Mouse (Mus musculus) gastrocnemius, adult 18-20 months (tissue): ENCODE measurements at regions not wholly inside any gene's neighbourhood (a gene's known extent, or its start where the extent isn't known, plus 50 kb on each side); places are given as distances from the start of the nearest gene placed in this dataset.
A peak's percentile ranks its signal among the peaks of the same experiment; 100 is the strongest.

ENCODE experiments used
- DNase-seq: peaks from one replicate; pipeline ENCODE4 v3.0.0; 2021; ENCODE audit warnings: low spot score

- DNase-seq, result no peak
Observed at GRCm38 (mm10) chr12:14088960-14089359, 62.9 kb downstream of the Fam84a start.

GRCm38 (mm10) chr12:14082771-14083170 lies 69.1 kb downstream of the Fam84a start:
- DNase-seq, result no peak

- no peak for DNase-seq
Observed at GRCm38 (mm10) chr12:14079892-14080291, 72.0 kb downstream of the Fam84a start.

GRCm38 (mm10) chr12:14069049-14069448 lies 82.8 kb downstream of the Fam84a start:
- DNase-seq, result peak; percentile 1

GRCm38 (mm10) chr12:14065401-14065800 lies 86.5 kb downstream of the Fam84a start:
- DNase-seq, result no peak

GRCm38 (mm10) chr12:14063276-14063675 lies 88.6 kb downstream of the Fam84a start:
- no peak for DNase-seq

GRCm38 (mm10) chr12:14056116-14056515 lies 95.7 kb downstream of the Fam84a start:
- DNase-seq, result no peak

GRCm38 (mm10) chr12:14032363-14032762 lies 119.5 kb downstream of the Fam84a start:
- no peak for DNase-seq

- DNase-seq, result no peak
Observed at GRCm38 (mm10) chr12:14015271-14015670, 136.6 kb downstream of the Fam84a start.

GRCm38 (mm10) chr12:14005991-14006390 lies 145.9 kb downstream of the Fam84a start:
- DNase-seq, result no peak

GRCm38 (mm10) chr12:14001672-14002071 lies 150.2 kb downstream of the Fam84a start:
- DNase-seq, result no peak

GRCm38 (mm10) chr12:13984396-13984776 lies 167.5 kb downstream of the Fam84a start:
- DNase-seq, result no peak

GRCm38 (mm10) chr12:13983631-13984395 lies 168.0 kb downstream of the Fam84a start:
- no peak for DNase-seq

GRCm38 (mm10) chr12:13964537-13964936 lies 187.3 kb downstream of the Fam84a start:
- DNase-seq, result no peak

GRCm38 (mm10) chr12:13939494-13939893 lies 212.4 kb downstream of the Fam84a start:
- no peak for DNase-seq

GRCm38 (mm10) chr12:13921066-13921465 lies 230.8 kb downstream of the Fam84a start:
- DNase-seq, result no peak

- DNase-seq, result no peak
Observed at GRCm38 (mm10) chr12:13883317-13883716, 268.5 kb downstream of the Fam84a start.

- DNase-seq, result no peak
Observed at GRCm38 (mm10) chr12:13869161-13869560, 282.7 kb downstream of the Fam84a start.

- no peak for DNase-seq
Observed at GRCm38 (mm10) chr12:13861226-13861625, 290.6 kb downstream of the Fam84a start.

- no peak for DNase-seq
Observed at GRCm38 (mm10) chr12:13844532-13845485, 307.0 kb downstream of the Fam84a start.

GRCm38 (mm10) chr12:13843423-13844080 lies 308.3 kb downstream of the Fam84a start:
- no peak for DNase-seq

- DNase-seq, result no peak
Observed at GRCm38 (mm10) chr12:13841238-13841637, 310.6 kb downstream of the Fam84a start.
